Mouse (Mus musculus) adrenal gland, postnatal 14 days (tissue): ENCODE results near the gene Slc17a6. TPM values are rescaled to one million over a fixed set of nuclear protein-coding genes. Genes with fewer than 3 reads are reported as not detected.
"Not testable (repeated sequence)": the region's sequence is repeated elsewhere in the genome, so short reads cannot be mapped to it uniquely, and the experiment has no call there.

Source experiments
- DNase-seq: peaks from one replicate; pipeline ENCODE4 v3.0.0; 2021; ENCODE audit warnings: mixed read lengths
- total RNA-seq: library from RNA; stranded (reverse); gene quantifications from 2 replicates; pipeline ENCODE4 v1.2.3, GENCODE M21; 2021

Gene Slc17a6
- total RNA-seq, 1 experiment from 2014 or later, result 0.56 TPM

- no peak for DNase-seq
These were observed 71.9 kb downstream of the Slc17a6 start for GRCm38 (mm10) chr7:51693539-51694217.

GRCm38 (mm10) chr7:51694452-51694851, 72.6 kb downstream of the Slc17a6 start:
- DNase-seq, result no peak

GRCm38 (mm10) chr7:51709508-51709907, 87.7 kb downstream of the Slc17a6 start:
- no peak for DNase-seq

GRCm38 (mm10) chr7:51710346-51710745, 88.5 kb downstream of the Slc17a6 start:
- DNase-seq, result not testable (repeated sequence)

- DNase-seq, result no peak
These were observed 94.0 kb downstream of the Slc17a6 start for GRCm38 (mm10) chr7:51715771-51716170.

Other genes with a start within 250 kb of the Slc17a6 start
- gene Ano5, start 111.0 kb upstream of the Slc17a6 start, total RNA-seq, result 0.23 and 0.37 TPM in 2 replicates
- gene Gas2, start 240.0 kb downstream of the Slc17a6 start, total RNA-seq, result 31.3 and 36.4 TPM in 2 replicates
- gene Fancf, start 240.3 kb downstream of the Slc17a6 start, total RNA-seq, result 8.6 and 9.2 TPM in 2 replicates